Mouse (Mus musculus) heart, postnatal 36 days (tissue): ENCODE results near the gene Olfr66. TPM values are rescaled to one million over a fixed set of nuclear protein-coding genes. Genes with fewer than 3 reads are reported as not detected.

Experiments used
- DNase-seq, 2 experiments: peaks; one replicate each; pipeline ENCODE4 v3.0.0; 2021 to 2022
- intact Hi-C: fragments of 180-260 bp; cut with DNase I; formaldehyde crosslinking; loops from one replicate; pipeline ENCODE4 v1.15.1; 2025
- total RNA-seq, 2 experiments: library from RNA; stranded (reverse); gene quantifications; 2 replicates each; pipeline ENCODE4 v1.2.3; 2021

Gene Olfr66
- not detected for total RNA-seq

GRCm38 (mm10) chr7:103886152-103886551 lies at the start of gene Olfr66:
TSS of gene Olfr66 (minus strand) at chr7:103886252.
- intact Hi-C loops, result no loop called here
- DNase-seq, result no peak

GRCm38 (mm10) chr7:103934264-103934663 lies 48.2 kb upstream of the Olfr66 start, which contains the start of gene Olfr632:
TSS of gene Olfr632 (plus strand) at chr7:103934347.
- intact Hi-C loops, result no loop called here
- DNase-seq, result no peak

GRCm38 (mm10) chr7:103928525-103928924 lies 42.5 kb upstream of the Olfr66 start, which contains the start of gene Olfr631:
TSS of gene Olfr631 (plus strand) at chr7:103928825.
- intact Hi-C loops, result no loop called here
- DNase-seq, result no peak

GRCm38 (mm10) chr7:103915338-103915737 lies 29.3 kb upstream of the Olfr66 start:
- no peak for DNase-seq
- intact Hi-C loops, result no loop called here

- DNase-seq, result no peak
- intact Hi-C loops, result no loop called here
Measured at GRCm38 (mm10) chr7:103912969-103913511, 27.0 kb upstream of the Olfr66 start.

- DNase-seq, result no peak
- intact Hi-C loops, result no loop called here
Measured at GRCm38 (mm10) chr7:103910047-103910446, 24.0 kb upstream of the Olfr66 start.

DNA sequence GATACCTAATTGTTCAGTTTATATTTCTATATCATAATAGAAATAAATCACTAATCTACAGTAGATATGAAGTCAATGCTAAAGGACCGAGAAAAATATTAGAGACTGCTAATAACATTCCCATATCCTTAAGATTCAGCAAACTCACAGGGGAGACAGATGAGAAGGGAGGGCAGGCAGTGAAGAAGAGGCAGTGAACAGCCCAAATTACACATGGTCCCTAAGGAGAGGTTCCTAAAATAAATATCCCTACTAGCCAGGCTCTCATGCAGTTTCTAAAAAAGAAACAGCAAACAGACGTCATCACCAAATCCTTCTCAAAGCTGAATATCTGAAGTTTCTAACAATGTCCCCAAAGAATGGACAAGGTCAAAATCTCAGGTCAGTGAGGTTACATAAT lies 17.1 kb upstream of the Olfr66 start, which contains the start of gene Olfr65:
Gene Olfr65, plus strand, starts transcription at position 301 of the 400 bp plus-strand sequence.
- no peak for DNase-seq
- intact Hi-C loops, result no loop called here

DNA sequence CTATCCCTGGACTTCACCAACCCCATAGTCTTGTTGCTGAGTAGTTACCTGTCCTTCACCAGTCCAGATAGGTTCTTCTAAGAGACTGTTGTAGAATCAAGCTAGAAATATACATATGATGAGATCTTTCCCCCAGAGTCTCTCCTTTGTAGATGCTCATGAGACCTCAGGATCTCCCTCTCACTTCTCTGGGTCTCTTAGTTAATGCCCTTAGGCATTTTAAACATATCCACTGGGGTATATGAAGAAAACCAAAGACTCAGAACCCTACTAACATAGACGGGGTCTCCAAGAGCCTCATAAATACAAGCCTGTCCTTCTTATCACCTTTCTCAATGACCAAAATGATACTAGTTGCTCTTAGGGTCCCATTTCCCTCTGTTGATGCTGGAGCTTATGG lies 8.3 kb upstream of the Olfr66 start, which contains the start of gene Olfr64:
Gene Olfr64, minus strand, starts transcription at position 101 of the 400 bp plus-strand sequence.
- intact Hi-C loops, result no loop called here

GRCm38 (mm10) chr7:103877093-103877492 lies 9.0 kb downstream of the Olfr66 start:
- no peak for DNase-seq
- intact Hi-C loops, result no loop called here

More for the DNA sequence above, 8.3 kb upstream of the Olfr66 start, which contains the start of gene Olfr64:
- no peak for DNase-seq

DNA sequence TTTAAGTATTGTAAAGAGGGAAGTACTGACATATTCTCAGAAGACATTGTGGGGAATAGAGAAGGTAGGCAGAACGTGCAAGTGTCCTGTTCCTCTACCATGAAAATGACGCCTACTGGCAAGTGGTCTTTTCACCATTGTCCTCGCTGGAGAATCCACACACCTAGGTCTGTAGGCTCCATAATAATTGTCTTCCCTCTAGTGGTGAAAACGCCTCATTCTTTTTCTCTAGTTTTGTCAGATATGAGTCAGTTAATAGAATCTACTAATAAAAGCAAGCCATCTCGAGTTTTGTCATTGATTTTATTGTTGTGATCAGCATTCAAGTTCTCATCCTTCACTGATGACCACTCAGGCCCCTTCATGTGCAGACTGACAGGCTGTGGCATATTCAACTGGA lies 11.6 kb downstream of the Olfr66 start:
- DNase-seq, result no peak
- intact Hi-C loops, result loop anchor here (5.0 kb wide), 1 partner anchor 82 kb away; the partner anchor contains the start of gene Olfr67

GRCm38 (mm10) chr7:103873064-103873463 lies 13.0 kb downstream of the Olfr66 start:
- intact Hi-C loops, result loop anchor here (5.0 kb wide), 1 partner anchor 81 kb away; the partner anchor contains the start of gene Olfr67
- no peak for DNase-seq

GRCm38 (mm10) chr7:103870667-103871066 lies 15.4 kb downstream of the Olfr66 start:
- intact Hi-C loops, result loop anchor here (5.0 kb wide), 1 partner anchor 78 kb away; the partner anchor contains the start of gene Olfr67
- DNase-seq, result no peak

- intact Hi-C loops, result no loop called here
- DNase-seq, result no peak
Measured at GRCm38 (mm10) chr7:103865716-103866115, 20.3 kb downstream of the Olfr66 start.

DNA sequence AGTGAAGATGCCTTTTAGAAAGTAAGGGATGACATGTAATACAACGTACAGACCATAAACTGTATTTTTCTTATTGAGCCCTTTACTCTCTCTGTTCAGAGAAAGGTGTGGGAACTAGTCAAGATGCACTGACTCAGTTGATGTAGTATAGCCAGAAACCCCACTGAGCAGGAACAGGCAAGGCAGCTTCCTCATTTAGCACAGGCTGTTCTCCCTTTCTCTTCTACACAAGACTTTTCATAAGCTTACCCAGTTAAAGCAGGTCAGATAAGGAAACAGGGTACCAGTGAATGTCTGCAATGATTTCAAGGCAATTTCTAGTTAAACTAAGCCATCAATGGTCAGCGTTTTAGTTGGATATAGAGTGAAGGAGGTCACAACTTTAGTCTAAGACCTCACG lies 24.5 kb downstream of the Olfr66 start:
- DNase-seq, result no peak
- intact Hi-C loops, result no loop called here

DNA sequence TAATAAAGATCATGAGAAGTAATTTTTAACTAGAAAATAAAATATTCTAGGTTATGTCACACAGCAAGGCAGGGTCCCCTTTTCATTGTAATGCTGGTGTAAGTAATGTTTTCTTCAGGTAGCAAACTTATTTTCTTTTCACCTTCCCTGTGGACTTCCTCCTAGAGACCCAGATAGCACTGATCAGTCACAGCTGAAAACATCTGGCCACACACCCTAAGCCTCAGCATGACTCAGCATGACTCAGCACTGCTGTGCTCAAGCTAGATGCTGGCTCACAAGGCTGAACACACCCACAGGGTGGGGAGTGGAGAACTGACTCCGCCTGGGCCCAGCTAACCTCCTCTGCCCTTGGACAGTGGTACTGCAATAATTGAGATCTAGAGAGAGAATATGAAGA lies 25.2 kb downstream of the Olfr66 start:
- peak; percentile 18 to 38 for DNase-seq
- intact Hi-C loops, result no loop called here

DNA sequence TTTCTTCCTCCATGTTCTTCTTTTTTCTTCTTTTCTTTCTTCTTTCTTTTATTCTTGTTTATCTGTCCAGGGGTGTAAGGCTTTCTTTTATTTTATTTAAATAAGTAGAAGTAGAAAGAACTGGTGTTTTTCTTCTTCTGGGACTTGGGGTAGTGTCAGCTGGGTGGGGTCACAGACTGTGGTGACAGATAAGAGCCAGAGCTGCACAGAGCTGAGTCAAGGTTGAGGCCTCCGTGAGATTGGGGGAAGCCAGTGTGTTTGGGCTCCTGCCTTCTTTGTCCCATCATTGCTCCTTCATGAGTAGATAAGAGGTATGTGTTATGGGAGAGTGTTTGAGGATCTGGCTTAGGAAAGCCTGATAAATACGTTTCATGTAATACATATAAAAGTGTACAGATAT lies 27.0 kb downstream of the Olfr66 start:
- DNase-seq, result no peak
- intact Hi-C loops, result no loop called here

GRCm38 (mm10) chr7:103854669-103855068 lies 31.4 kb downstream of the Olfr66 start:
- intact Hi-C loops, result no loop called here
- DNase-seq, result no peak

DNA sequence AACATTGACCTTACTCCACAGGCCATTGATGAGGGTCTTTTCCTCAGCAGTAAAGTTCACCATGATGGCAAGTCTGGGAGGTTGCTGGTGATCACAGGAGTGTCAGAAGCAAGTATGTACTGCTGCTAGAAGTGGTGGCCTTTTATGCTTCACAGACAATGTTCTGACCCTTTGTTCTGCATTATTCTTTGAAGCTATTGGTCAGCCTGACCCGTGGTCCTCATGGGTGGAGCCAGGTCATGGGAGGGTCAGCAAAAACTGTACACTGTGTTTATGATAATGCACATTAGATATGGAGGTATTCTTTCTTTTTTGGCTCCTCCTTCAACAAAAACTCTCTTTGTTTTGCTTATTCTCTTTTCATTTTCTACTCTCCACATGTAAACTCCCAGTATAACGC lies 33.0 kb downstream of the Olfr66 start, which contains the start of gene Hbb-y:
Gene Hbb-y, minus strand, starts transcription at position 127 of the 400 bp plus-strand sequence.
- intact Hi-C loops, result no loop called here
- DNase-seq, result no peak

GRCm38 (mm10) chr7:103844525-103845325 lies 41.3 kb downstream of the Olfr66 start:
- intact Hi-C loops, result no loop called here
- no peak for DNase-seq

DNA sequence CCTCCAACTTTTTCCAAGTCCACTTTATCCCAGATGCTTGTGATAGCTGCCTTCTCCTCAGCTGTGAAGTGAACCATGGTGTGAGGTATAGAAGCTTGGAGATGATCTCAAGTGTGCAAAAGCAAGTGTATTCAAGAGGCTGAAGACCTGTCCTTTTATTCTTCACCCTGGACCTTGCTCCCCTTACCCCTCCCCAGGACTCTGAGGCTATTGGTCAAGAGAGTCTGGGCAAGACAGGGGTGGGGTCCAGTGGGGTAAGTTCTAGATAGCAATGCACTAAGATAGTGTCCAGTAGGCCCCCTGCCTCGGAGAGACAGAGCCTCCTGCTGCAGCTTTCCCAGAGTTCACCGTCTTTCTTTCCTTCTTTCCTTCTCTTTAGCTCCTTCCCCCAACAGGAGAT lies 43.0 kb downstream of the Olfr66 start, which contains the start of gene Hbb-bh1:
Gene Hbb-bh1, minus strand, starts transcription at position 131 of the 400 bp plus-strand sequence.
- intact Hi-C loops, result no loop called here
- DNase-seq, result no peak

DNA sequence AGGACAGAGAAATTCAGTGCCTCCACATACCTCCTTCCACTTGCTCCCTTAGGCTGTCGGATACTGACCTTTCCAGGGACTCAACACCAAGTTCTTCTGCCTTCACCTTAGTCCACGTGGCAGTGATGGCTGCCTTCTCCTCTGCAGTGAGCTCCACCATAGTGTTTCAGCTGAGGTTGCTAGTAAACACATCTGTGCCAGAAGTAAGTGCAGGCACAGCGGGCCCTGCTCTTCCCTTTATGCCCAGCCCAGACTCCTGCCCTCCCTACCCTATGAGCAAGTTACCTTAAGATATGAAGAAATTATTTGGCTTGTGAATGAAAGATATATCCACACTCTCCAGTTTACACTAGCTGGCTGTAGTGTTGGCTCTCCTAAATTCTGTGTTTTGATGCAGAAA lies 45.8 kb downstream of the Olfr66 start, which contains the start of gene Hbb-bh2:
Gene Hbb-bh2, minus strand, starts transcription at position 253 of the 400 bp plus-strand sequence.
- DNase-seq, result no peak
- intact Hi-C loops, result no loop called here
